Mouse (Mus musculus): ENCODE data around the gene Gmppb.
"Not testable (repeated sequence)": the region's sequence is repeated elsewhere in the genome, so short reads cannot be mapped to it uniquely, and the experiment has no call there.

Gene Gmppb

GRCm38 (mm10) chr9:108049016-108049455 lies at the start of gene Gmppb:
TSS of gene Gmppb (plus strand) at chr9:108049242.
- DNase-seq: peak; percentile 92 to 95

- peak; percentile 99 to 100 for DNase-seq
These were observed 46.9 kb upstream of the Gmppb start, which contains the start of gene Ip6k1 for GRCm38 (mm10) chr9:108001922-108002770. TSS of gene Ip6k1 (plus strand) at chr9:108002501.

DNA sequence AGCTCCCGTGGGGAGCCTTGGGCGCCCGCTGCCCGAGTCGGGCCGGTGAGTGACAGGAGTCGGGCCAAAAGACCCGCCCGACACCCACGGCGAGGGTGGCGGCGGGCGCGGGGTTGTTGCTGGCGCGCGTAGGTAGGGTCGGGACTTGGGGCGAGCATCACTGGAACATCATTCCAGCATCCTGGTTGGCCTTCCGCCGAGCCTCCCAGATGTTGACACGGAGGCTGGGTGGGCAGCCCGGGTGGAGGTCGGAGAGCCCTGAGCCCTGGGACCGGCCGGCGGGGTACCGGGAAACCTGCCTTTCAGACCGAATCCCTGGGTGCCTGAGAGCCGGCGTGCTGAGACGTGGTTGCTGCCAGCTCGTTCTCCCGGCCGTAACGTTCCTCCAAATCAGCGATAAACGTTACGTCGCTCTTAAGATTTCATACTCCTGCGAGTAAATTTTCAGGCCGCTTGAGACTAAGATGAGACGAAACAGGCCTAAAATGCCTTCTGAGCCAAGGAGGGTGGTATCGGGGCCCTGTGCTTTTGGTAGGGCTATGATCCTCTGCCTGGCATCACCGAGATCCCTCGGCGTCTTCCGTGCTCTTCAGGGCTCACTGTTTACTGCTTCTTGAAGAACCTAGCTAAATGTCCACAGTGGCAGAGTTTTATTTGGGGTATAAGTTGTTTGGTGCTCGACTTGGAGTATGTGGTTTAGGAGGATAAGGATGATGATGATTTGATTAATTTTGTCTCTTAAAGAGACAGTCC lies 46.1 kb upstream of the Gmppb start:
- no peak for DNase-seq

DNA sequence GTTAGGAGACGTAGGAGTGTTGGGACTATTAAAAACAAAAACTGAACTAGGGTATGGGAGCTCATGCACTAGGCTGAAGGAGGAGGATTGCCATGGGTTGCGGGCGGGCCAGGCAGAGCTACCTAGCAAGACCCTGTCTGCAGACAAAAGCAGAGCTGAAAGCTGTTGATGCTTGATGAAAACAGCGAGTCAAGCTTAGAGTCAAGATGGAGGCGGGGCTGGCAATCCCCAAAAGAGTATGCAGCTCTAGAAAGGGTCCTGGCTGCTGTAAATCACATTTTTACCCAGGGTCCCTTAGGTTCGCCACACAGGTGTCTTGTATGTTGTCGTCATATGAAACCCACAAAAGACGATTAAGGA lies 45.5 kb upstream of the Gmppb start:
- DNase-seq: peak in 1 of 2 experiments; percentile 38

DNA sequence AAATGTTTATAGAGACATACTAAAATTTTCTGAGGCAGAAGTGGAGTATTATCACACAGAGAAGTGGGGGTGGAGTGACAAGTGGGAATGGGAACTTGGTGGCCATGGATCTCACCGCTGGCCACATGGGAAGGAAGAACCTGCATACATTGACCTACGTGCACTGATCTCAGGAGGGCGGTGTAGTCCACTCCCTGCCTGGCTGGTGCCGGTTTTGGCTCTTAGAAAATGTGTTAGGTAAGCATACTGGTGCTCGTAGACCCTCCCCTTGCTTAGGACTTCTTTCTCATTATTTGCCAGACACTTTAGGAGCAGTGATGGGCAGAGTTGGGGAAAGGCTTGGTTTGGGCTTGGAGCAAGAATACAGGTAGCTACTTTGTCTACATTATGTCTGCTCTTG lies 41.0 kb upstream of the Gmppb start:
- no peak for DNase-seq

DNA sequence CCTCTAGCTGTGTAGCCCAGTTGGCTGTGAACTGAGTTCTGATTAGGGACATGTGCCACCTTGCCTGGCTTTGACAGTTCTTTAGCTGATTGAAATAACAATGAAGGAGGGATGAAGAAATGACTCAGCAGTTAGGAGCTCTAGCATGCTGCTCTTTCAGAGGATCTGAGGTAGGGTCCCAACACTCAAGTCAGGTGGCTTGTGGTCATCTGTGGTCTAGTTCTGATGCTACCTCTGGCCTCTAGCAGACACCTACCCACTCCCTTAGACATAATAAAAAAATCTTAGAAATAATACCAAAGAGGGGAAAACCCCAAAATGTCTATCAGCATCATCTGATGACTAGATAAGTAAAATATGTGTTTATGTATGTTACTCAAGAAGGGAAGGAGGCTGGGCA lies 38.7 kb upstream of the Gmppb start:
- DNase-seq: no peak

GRCm38 (mm10) chr9:108013577-108013976 lies 35.5 kb upstream of the Gmppb start:
- DNase-seq: not testable (repeated sequence)

GRCm38 (mm10) chr9:108017127-108017526 lies 31.9 kb upstream of the Gmppb start:
- DNase-seq: no peak

DNA sequence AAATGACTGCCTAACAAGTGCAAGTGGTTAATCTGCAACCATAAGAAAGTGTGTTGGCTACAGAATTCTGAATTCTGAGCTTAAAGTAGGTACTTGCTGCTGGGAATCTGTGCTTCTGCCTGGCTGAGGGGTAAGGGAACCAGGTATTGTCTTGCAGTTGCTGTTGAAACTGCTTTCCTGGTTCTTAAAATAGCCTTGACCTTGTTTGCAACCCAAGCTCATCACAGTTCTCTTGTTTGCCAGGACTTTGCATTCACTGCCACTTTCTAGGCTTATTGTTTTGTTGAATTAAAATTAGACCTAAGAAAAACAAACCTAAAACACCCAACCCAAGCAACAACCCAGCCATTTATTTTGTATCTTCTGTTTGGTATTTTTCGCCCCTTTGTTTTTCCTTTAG lies 28.3 kb upstream of the Gmppb start:
- no peak for DNase-seq

DNA sequence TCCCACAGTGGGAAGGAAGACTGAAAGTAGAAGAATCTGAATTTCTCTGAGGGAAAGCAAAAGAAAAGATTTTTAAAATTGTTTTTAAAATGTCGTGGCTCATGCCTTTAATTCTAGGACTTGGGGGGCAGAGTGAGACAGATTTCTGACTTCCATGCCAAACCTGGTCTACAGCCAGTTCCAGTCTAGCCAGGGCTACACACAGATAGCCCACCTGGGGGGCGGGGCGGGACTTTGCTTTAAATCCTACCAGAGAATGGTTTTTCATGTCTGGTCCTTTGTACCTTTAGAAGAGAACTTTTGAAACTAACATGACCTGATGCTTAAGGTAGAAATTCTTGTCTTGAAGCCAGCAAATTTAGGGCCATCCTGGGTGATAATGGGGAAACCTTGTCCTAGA lies 25.8 kb upstream of the Gmppb start:
- no peak for DNase-seq

GRCm38 (mm10) chr9:108026584-108026983 lies 22.5 kb upstream of the Gmppb start:
- no peak for DNase-seq

DNA sequence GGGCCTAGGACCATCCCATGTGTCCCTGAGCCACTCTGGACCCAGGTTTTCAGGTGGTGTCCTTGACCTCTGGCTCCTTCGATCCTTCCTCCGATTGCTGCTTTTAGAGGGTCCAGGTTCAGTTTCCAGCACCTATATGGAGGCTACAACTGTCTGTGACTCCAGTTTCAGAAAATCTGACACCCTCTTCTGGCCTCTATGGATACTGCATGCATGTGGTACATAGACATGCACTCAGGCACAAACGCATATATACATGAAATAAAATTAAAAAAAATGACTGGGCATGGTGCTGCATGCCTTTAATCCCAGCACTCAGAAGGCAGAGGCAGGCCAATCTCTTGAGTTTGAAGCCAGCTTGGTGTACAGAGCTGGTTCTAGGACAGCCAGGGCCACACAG lies 21.2 kb upstream of the Gmppb start:
- no peak for DNase-seq

GRCm38 (mm10) chr9:108032126-108032525 lies 16.9 kb upstream of the Gmppb start:
- DNase-seq: no peak

- no peak for DNase-seq
These were observed 13.5 kb upstream of the Gmppb start for GRCm38 (mm10) chr9:108035331-108036156.

GRCm38 (mm10) chr9:108044751-108045492 lies 4.1 kb upstream of the Gmppb start:
- DNase-seq: no peak

DNA sequence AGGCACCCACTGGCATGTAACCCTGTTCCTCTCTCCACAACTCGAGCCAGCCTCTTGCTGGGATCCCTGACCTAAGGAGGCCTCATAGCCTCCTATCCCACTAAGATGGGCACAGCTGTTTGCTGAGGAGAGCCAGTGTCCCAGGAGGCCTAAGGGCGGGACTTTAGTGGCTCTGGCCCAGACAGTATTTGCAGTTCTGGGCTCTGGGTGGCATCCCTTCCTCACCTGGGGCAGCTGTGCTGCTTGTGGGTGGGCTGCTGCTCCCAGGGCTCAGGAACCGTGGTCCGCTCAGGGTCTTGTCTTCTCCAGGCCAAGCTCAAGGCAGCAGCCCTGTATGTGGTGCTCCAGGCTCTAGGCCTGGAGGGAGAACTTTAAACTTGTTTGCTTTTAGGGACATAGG lies 2.5 kb upstream of the Gmppb start:
- DNase-seq: no peak

DNA sequence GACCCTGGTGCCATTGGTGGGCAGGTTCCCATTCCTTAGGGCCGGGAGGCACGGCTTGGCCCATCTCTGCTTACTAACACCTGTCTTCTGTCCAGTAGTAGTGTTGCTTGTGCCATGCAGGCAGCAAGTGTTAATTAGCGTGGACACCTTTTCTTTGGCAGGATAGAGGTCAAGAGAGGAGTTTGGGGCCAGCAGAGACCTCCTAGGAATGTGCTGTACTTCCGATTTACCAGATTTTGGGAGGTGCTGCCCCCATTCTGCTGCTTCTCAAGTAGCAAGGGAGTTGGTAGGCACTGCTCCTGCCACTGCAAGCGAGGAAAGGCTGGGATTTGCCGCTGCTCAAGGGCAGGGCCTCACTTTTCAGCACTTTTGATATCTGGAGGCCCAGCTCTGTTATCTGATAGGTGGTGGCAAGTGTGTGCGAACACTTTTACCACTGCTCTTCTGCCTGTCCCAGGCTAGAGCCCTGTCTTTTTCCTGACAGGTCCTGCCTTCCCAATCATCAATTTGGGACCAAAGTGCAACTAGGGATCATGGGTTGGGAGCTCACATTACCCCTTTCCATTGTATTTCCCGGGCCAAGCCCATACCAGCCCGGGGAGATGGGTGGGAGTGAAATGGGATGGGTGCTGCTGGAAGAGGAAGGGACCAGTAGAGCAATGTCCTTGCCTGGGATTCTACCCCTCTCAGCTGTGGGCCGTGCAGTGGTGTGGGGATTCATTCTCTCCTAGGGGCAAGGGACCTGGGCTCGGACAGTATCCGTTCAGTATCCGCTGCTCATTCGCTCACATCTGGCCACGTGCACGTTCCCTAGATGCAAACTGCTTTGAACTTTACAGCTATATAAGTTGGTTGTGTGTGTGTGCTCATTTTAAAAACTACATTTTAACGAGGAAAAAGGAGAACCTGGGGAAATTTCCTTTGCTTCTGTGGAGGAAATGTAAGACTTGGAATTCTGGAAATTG lies 1.2 kb upstream of the Gmppb start:
- no peak for DNase-seq

DNA sequence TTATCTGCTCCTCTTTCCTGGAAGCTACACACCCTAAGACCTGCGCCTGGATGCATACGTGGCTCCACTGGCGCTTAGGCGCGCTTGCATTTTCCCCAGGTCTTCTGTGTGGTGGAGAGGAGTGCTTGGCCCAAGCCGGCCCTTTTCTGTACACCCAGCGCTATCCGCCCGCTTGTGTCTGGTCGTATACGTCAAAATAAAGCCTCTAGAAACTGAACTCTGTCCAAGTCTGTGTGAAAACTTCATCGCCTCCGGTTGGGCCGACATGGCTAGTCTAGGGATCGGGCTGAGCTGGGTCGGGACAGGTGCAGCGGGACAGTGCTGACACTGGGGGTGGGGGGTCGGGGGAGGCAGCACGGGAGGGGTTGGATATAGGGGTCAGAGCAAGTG lies 481 bp upstream of the Gmppb start:
- no peak for DNase-seq

DNA sequence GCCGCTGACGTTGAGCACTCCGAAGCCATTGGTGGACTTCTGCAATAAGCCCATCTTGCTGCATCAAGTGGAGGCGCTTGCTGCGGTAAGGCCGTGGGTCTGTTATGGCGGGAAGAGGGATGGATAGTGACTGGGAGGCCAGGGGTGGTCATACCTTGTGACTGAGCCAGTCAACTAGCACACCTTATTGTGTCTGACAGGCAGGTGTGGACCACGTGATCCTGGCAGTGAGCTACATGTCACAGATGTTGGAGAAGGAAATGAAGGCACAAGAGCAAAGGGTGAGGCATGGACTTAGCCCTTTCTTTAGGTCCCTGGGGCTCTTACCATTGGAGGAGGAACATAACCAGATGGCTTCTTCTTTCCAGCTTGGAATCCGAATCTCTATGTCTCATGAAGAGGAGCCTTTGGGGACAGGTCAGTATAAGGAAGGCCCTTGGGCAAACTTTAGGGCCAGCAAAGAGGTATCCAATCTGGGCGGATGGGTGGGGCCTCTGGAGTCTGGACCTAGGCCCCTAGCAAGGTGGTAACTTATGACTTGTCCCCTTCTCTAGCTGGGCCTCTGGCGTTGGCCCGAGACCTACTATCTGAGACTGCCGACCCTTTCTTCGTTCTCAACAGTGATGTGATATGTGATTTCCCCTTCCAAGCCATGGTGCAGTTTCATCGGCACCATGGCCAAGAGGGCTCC lies 664 bp downstream of the Gmppb start:
- no peak for DNase-seq

GRCm38 (mm10) chr9:108051184-108051930 lies 2.3 kb downstream of the Gmppb start:
- no peak for DNase-seq

All from thymus, adult 18-20 months (tissue).